Mouse (Mus musculus): ENCODE data around the gene Tor3a.

DNA sequence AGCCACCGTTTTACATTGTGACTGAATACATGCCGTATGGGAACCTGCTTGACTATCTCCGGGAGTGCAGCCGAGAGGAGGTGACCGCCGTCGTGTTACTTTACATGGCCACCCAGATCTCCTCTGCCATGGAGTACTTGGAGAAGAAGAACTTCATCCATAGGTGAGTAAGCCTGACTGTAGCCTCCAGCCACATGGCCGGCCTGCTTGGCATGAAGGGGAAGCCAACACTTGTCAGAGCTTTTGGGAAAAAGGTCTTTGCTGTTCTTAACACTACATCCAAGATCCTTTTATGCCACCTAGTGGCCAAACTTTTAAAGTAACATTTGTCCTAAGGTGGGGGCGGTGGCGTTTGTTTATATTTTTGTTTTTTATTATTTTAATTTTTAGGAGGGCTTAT, 41.1 kb downstream of the Tor3a start:
- peak; percentile 24; the same call in 1 of the 2 replicates for TF ChIP-seq CTCF (conservative IDR thresholded peaks at IDR 0.05; ENCODE audit: insufficient read depth, insufficient read length, low read depth, low read length)
- TF ChIP-seq POLR2A (IDR thresholded peaks at IDR 0.05; ENCODE audit: low read depth, low read length): no peak

Measured in kidney, adult 2 months (tissue).